Mouse (Mus musculus) CH12.LX (cell line): ENCODE data around the gene Tgfbi.

Experiments used
- GABPA ChIP-seq: IDR thresholded peaks from 2 replicates; pipeline ENCODE4 v1.6.1; 2012; ENCODE audit warnings: low read depth, low read length, improper control_type of control experiment, inconsistent platforms; ENCODE audit not compliant: insufficient replicate concordance
- JUND ChIP-seq: conservative IDR thresholded peaks from 2 replicates; pipeline ENCODE4 v1.6.1; 2011; ENCODE audit warnings: low read depth, low read length, improper control_type of control experiment
- MAX ChIP-seq: IDR thresholded peaks from 2 replicates; pipeline ENCODE4 v1.6.1; 2011; ENCODE audit warnings: low read length, improper control_type of control experiment
- ZMIZ1 ChIP-seq: IDR thresholded peaks from 2 replicates; pipeline ENCODE4 v1.6.1; 2012; ENCODE audit warnings: low read depth, mild to moderate bottlenecking, inconsistent platforms, low read length, improper control_type of control experiment

DNA sequence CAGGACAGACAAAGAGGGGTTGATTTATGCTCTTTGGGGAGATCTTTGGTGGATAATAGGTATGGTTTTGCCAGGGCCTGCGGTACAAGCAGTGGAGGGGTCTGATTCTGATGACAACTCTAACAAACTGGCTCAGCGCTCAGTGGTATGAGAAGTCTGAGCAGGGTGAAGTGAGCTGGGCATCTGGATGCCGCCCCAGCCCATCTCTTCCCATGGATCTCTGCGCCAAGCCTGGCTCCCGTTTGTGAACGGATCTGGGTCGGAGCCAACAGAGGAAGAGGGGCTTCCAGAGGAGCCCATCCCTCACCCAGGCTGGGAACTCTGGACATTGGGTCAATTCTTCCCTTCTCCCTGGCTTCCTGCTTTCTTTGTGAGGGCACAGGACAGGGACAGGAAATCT, 74.0 kb downstream of the Tgfbi start:
- TF ChIP-seq GABPA = no peak
- no peak for TF ChIP-seq MAX
- TF ChIP-seq JUND = no peak
- TF ChIP-seq ZMIZ1 = no peak
